Mouse (Mus musculus): Measurements from ENCODE around the gene Ankrd33b.

GRCm38 (mm10) chr15:31348241-31348640 lies 19.3 kb downstream of the Ankrd33b start:
- no peak for TF ChIP-seq CTCF (IDR thresholded peaks at IDR 0.05; ENCODE audit: low read depth)
- TF ChIP-seq EP300 (IDR thresholded peaks at IDR 0.05; ENCODE audit: low read depth), result no peak

All from heart, postnatal 0 days (tissue).